Mouse (Mus musculus) c-Kit-positive CD71-positive TER-119-negative erythroid progenitor cells, embryonic 14.5 days (primary cell): ENCODE results near the gene Zgpat.

ENCODE experiments used
- DNase-seq: peaks from one replicate; pipeline ENCODE4 v3.0.0-alpha.2; 2013; ENCODE audit warnings: low read depth

Zgpat gene

GRCm38 (mm10) chr2:181384919-181385391, 20.2 kb downstream of the Zgpat start:
- DNase-seq, result no peak

GRCm38 (mm10) chr2:181385885-181386284, 21.2 kb downstream of the Zgpat start:
- no peak for DNase-seq

DNA sequence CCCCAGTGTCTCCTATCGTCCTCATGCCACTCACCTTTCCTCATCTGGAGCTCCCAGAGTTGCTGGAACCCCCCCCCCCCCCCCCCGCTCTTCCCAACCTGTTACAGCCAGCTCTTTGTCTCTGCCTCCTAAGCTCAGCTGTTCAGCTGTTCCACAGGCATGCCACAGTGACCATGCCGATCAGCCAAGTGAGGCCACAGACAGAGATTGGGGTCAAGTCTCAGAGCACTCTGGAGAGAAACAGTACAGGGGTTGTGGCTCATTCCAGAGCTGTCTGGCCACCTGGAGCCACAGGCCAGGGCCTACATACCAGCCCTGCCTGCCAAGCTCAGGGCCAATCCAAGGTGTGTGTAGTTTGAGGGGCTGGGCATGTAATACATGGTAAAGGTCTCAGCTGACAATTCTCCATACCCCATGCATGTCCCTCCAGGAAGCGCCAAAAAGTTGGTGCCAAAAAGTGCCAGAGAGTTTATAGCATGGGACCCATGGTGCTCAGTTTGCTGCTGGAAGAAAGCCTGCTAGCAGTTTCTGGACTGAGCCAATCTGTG, 22.0 kb downstream of the Zgpat start:
- no peak for DNase-seq

GRCm38 (mm10) chr2:181390136-181390870, 25.6 kb downstream of the Zgpat start:
- no peak for DNase-seq

GRCm38 (mm10) chr2:181391022-181391421, 26.3 kb downstream of the Zgpat start:
- no peak for DNase-seq

- no peak for DNase-seq
Measured at GRCm38 (mm10) chr2:181391541-181391940, 26.8 kb downstream of the Zgpat start.

- peak; percentile 86 for DNase-seq
Measured at GRCm38 (mm10) chr2:181392600-181393213, 28.0 kb downstream of the Zgpat start.

DNA sequence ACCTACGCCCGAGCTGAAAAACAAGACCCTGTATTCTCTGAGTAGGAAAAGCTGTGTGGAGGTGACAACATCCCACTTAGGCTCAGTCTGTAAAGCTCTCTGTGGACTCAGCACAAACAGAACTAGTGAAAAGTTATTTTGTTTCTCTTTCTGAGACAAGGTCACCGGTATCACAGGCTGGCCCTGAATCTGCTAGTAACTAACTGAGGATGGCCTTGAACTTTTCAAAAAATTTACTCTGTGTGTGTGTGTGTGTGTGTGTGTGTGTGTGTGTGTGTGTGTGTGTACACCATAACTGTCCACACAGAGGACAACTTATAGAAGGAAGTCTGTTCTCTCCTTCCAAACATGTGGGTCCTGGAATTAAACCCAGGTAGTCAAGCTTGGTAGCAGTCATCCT, 29.4 kb downstream of the Zgpat start:
- no peak for DNase-seq

GRCm38 (mm10) chr2:181397207-181397761, 32.6 kb downstream of the Zgpat start:
- DNase-seq, result no peak

DNA sequence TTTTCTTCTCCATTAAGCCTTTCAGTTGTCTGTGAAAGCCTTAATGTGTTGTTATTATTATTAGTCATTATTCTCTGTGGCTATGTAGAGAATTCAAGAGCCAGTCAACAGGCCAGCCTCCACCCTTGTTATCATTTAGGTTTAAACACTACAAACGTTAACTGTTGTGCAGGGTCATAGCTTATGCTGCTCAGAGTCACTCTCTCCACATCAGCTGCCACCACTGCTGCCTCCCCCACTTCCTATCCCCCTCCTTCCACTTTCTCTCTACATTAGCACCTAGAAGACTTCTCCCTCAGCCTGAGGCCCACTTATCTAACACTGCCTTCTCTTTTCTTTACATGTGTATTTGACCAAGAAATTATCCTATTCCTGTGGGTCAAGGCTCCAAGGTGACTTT, 36.8 kb downstream of the Zgpat start:
- DNase-seq, result no peak

DNA sequence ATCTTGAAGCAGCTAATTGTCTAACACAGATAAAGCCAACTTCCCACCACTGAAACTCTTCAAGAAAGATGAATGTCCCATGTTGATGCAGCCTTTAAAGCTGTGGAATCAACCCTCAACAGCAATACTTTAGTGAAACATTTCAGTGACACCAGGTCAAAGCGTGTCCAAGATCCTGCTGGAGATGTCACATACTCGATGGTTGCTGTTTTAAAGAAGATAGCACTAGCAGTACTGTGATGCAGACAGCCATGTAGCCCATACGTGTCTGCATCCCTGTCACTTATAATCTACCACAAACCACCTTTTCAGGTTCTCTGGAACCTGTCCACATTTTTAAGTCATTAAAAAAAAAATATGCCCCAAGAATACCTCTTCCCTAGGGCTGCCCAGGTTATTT, 39.0 kb downstream of the Zgpat start:
- DNase-seq, result no peak

- no peak for DNase-seq
Measured at GRCm38 (mm10) chr2:181409643-181410042, 44.9 kb downstream of the Zgpat start.

GRCm38 (mm10) chr2:181410760-181411473, 46.2 kb downstream of the Zgpat start:
- DNase-seq, result no peak

DNA sequence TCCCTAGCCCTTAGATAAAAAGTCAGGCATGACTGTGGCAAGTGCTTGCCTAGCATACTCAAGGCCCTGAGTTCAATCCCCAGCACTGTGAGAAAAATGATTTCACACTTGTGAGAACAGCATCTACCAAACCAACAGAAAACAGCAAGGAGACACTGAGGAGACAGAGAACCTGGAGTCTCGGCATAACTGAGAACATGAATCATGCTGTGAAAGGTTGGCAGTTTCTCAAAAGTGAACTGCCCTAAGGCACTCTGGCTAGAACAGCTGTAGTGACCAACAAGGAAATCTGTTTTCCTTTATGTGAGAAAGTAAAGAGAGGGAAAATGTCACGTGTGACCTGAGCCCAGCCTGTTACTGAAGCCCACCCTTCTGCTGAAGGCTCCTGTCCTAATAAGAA, 48.4 kb downstream of the Zgpat start:
- no peak for DNase-seq

DNA sequence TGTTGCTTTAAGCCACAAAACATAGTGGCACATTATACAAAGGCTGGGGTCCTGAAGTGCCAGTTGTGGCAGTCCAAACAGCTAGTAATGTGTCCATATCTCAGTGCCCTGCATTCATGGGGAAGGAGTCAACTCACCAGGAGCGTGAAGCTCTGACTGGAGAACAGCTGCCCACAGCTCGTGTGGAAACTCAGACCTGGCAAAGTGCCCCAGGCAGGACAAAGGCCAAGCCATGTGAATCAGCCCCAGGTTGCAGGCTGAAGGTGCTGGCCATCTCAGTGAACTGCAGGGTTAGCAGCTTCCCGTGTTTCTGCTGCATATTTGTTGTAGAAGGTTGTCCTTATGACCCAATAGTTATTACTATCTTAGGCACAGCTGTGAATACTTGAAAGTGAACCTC, 51.2 kb downstream of the Zgpat start:
- no peak for DNase-seq

- peak; percentile 56 for DNase-seq
Measured at GRCm38 (mm10) chr2:181419359-181419758, 54.6 kb downstream of the Zgpat start.

- peak; percentile 51 for DNase-seq
Measured at GRCm38 (mm10) chr2:181420426-181420825, 55.7 kb downstream of the Zgpat start.

DNA sequence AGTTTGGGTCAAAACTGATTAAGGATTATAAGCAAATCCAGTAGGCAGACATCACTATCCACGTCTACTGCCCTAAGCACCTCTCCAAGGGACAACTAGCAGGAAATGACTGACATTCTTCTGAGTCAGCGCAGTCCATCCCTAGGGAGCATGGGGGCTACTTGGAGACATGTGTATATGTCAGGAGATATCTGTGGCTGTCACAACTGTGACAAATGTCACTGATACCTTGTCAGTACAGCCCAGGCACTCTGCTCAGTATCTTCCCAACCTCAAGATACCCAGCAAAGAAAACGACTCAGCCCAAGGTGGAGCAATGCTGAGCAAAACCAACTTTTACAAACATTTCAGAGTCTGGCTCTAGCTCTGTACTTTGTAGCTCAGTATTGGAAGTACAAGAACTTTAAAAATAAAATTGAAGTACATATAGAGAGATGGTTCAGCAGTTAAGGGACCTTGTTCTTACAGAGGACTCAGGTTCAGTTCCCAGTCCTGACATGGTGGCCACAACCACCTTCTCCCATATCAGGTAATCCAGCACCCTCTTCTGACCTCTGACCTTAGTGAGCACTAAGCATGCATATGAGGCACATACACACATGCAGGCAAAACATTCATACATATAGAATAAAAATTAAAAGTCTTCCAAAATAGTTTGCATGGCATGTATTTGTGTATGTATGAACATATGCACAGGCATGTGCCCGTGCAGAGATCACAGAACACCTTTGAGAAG, 56.3 kb downstream of the Zgpat start:
- DNase-seq, result peak; percentile 67

DNA sequence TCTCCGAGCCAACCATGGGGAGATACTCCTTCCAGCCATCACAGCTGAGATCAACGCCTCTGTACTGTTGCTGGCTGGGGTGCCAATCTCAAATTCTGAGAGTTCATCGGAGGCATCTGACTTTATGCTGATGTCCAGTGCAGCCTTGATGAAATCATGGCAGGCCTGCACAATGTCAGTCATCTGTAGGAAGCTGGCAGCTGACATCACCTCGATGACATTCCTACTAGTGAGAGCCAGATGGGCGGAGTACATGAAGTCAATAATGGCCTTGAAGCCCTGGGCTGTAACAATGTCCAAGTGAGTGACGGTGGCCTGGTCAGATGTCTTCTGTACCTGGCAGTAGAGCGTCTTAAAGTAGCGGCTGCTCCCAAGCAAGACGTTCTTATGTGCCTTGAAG, 59.1 kb downstream of the Zgpat start:
- no peak for DNase-seq
